Mouse (Mus musculus) heart, postnatal 4 days (tissue): ENCODE data around the gene Olfr282. TPM values are rescaled to one million over a fixed set of nuclear protein-coding genes. Genes with fewer than 3 reads are reported as not detected.
"Not testable (repeated sequence)": the region's sequence is repeated elsewhere in the genome, so short reads cannot be mapped to it uniquely, and the experiment has no call there.

ENCODE experiments used
- DNase-seq: peaks from one replicate; pipeline ENCODE4 v3.0.0; 2021
- total RNA-seq, 2 experiments: library from RNA; stranded (reverse); gene quantifications; 2 replicates each; pipeline ENCODE4 v1.2.3; 2021

Gene Olfr282
- not detected for total RNA-seq

- DNase-seq: not testable (repeated sequence)
Observed at GRCm38 (mm10) chr15:98430925-98431324, at the start of gene Olfr282. TSS of gene Olfr282 (plus strand) at chr15:98431225.

GRCm38 (mm10) chr15:98387621-98388020 lies 43.4 kb upstream of the Olfr282 start:
- DNase-seq: no peak

DNA sequence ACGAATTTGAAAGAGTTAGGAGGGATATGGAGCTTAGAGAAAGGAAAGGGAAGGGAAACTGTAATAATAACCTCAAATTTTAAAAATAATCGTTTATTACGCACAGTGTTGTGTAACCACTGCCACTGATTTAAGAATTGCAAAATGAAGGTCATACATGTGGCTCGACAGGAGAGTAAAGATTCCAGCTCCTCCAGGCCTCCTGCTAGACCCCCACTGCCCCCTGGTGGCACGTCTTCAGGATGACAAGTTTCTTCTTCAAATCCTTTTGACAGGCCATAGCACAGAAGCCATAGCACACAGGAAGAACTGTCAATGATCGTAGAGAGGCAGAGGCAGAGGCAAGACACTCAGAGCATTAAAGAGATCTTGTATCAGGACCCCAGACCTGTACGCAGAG lies 41.2 kb upstream of the Olfr282 start:
- DNase-seq: peak; percentile 86

DNA sequence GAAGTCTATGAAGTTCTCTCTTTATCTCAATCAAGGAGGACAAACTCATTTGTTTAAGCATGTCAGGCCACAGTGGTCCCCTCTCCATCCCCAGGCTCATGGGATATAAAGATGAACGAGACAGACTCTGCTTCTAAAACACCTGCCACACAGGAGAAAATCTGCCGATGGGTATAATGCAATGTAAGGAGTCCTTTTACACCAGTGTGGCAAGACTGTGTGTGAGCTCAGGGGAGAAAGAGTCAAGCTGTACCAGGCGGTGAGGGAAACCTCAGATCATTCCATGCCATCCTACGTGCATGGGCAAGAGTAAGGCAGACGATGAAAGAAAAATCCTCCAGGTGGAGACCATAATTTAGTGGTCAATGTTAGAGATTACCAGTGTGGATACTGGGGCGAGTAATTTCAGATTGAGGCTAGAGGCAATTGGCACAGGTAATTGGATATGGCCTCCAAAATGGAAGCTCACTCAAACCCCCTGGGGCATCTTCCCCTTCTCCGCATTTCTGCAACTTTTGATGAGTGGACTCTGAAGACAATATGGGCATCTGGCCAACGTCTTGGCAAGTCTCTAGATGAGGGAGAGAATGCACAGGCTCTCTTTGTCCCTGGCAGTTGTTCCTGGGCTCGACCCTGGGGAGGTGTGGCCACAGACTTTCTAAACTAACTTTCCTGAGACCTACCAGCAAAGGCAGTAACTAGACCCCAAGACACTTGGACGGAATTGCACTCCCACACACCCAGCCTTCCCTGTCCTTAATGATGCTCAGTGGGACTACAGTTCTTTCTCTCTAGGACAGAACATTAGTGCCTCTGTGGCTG lies 39.7 kb upstream of the Olfr282 start:
- no peak for DNase-seq

DNA sequence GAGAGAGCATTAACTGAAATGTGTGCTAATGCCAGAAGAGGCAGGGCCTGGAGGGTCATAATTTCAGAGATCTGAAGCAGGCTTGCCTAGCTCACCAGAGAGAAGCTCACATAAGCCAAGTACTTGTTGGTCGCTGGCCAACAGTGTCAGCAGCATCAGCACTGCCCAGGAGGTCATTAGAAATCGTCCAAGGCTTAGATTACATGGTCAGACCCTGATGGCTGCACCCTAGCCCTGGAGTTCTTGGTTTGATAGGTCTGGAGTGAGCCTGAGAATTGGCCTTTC lies 39.2 kb upstream of the Olfr282 start:
- DNase-seq: no peak

GRCm38 (mm10) chr15:98397136-98397535 lies 33.9 kb upstream of the Olfr282 start:
- DNase-seq: no peak

DNA sequence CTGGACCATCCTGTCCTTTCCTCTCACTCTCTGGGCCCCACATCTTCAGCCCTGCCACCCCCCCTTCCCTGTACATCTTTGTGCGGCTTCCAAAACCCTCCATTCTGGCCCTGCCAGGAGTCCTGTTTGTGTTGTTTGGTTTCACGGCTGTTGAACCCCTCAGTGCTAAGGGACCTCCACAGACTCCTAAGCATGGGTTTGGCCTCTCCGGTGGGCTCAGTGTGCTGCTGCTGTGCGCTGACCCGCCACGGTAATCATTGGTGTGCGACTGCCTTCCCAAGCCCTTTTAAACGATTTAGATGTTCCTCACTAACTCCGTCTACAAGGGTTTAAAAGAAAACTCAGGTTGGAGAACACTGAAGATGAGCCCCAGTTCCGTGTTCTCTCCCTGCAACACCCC lies 28.7 kb upstream of the Olfr282 start:
- DNase-seq: no peak

DNA sequence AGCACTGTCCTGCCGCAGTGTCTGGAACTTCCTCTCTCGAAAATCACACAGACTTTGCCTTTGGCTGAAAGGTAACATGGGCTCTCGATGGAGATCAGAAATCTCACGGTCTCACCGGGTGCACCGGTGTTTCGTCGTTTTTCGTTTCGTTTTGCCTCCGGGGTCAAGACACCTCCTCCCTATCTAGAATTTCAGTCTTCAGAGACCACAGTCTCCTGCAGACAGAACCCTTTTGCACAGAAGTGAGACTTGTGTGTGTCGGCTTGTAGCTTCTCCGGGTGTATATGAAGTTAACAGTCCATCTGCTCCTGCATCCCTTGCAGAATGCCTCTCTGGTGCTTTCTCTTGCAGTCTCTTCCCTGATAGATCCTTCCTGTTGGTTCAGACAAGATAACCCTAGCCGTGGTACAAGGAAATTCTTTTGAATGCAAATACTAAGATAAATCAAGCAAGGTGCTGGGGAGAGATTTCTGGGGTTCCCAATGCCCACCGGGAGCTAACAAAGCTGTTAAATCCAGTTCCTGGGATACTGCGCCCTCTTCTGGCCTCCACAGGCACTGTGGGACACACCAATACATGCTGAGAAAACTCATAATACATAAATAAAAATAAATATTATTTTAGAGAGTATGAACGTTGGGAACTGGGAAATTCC lies 22.5 kb upstream of the Olfr282 start:
- peak; percentile 35 for DNase-seq

- DNase-seq: no peak
Observed at GRCm38 (mm10) chr15:98409635-98410034, 21.4 kb upstream of the Olfr282 start.

DNA sequence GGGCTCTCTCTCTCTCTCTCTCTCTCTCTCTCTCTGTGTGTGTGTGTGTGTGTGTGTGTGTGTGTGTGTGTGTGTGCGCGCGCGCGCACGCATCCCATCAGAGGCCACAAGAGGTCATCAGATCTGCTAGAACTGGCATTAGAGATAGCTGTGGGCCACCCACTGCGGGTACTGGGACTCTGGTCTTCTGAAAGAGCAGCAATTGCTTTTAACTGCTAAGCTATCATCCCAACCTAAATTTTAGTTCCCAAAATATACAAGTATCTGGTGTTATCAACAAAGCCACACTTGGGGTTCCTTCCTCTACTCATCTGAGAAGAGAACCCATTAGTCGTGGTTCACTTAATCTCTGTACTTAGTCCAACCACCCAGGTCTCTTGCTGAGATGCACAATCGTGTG lies 20.8 kb upstream of the Olfr282 start:
- no peak for DNase-seq

DNA sequence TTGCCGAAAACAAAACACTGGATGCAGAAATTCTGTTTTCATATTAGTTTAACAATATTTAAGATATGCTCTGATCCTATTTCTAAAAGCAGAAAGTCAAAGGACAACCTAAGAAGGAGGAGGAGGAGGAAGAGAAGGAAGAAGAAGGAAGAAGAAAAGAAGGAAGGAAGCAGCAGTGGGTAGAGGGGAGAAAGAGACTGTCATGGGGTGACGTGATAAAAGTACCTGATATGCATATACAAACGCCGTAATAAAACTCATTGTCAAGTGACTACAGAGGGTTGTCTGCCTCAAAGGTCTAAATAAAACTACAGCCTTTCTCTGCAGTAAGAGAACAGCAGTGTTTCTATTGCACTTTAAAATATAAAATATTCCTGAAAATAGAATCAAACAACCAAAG lies 15.0 kb upstream of the Olfr282 start:
- DNase-seq: no peak

DNA sequence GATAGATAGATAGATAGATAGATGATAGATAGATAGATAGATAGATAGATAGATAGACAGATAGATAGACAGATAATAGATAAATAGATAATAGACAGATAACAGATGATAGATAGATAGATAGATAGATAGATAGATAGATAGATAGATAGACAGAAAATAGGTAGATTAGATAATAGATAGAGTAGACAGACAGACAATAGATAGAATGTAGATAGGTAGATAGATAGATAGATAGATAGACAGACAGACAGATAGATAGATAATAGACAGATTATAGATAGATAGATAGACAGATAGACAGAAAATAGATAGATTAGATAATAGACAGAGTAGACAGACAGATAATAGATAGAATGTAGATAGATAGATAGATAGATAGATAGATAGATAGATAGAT lies 14.2 kb upstream of the Olfr282 start:
- DNase-seq: not testable (repeated sequence)

- DNase-seq: not testable (repeated sequence)
Observed at GRCm38 (mm10) chr15:98417285-98417684, 13.7 kb upstream of the Olfr282 start.

GRCm38 (mm10) chr15:98418096-98418495 lies 12.9 kb upstream of the Olfr282 start:
- DNase-seq: no peak

- no peak for DNase-seq
Observed at GRCm38 (mm10) chr15:98420897-98421296, 10.1 kb upstream of the Olfr282 start.

- DNase-seq: no peak
Observed at GRCm38 (mm10) chr15:98424326-98424725, 6.7 kb upstream of the Olfr282 start.

GRCm38 (mm10) chr15:98424753-98425152 lies 6.3 kb upstream of the Olfr282 start:
- DNase-seq: no peak

- DNase-seq: no peak
Observed at GRCm38 (mm10) chr15:98425188-98425587, 5.8 kb upstream of the Olfr282 start.

DNA sequence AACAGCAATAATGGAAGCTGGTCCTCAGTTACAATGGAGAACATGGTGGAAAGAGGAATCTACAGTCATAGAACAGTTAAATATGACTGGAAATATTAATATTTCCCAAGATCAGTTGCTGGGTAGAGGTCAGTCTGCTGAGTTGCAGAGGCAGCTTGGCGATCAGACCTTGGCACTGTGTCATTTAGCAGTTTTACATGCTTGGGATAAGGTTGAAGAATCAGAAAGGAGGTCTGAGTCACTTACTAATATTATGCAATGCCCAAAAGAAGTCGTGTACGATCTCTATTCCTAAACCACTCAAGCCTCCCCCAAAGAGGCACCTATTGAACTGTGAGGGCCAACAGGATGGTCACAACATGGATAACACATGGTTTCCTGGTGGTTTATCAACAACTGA lies 13.5 kb downstream of the Olfr282 start:
- no peak for DNase-seq

- DNase-seq: no peak
Observed at GRCm38 (mm10) chr15:98448521-98448920, 17.5 kb downstream of the Olfr282 start.

DNA sequence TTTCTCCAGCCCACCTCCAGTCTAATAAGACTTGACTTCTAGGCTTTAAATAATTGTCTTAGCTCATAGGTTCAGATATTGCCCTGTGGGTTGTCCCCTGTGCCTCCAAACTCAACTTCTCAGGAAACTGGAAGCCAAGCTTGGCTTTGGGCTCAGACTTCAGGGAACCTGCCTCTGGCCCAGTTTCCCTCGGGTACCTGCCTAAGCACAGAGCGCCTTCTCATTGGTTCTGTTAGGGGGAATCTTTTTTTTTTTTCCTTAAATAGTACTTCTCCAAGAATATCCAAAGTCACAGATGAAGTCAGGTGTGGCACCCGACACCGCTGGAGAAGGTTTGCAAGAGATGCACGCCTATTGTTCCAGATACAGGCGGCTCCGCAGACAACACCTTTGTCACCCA lies 21.3 kb downstream of the Olfr282 start, which contains the start of gene Olfr281:
TSS of gene Olfr281 (plus strand) at position 301 of the 400 bp plus-strand sequence.
- DNase-seq: no peak

DNA sequence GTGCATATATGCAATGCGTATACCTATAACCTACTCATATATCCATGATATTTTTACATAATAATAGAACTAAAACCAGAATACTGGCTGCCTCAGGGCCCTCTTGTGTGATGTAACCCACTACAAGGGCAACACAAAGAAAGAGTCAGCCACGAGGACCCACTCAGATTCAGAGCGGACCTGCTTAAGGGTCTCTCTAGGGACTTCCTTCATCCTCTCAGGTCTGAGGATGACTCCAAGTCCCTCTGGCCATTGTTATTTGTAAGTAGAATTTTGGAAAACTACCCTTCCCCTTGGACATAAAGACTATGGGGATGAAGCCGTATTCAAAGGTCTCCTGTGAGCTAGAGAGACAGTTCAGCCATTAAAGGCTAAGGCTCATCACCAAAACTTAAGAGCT lies 38.6 kb downstream of the Olfr282 start, which contains the start of gene OR5BS1P:
TSS of gene OR5BS1P (plus strand) at position 301 of the 400 bp plus-strand sequence.
- DNase-seq: no peak

GRCm38 (mm10) chr15:98471539-98471938 lies 40.5 kb downstream of the Olfr282 start:
- DNase-seq: no peak

GRCm38 (mm10) chr15:98474958-98475357 lies 43.9 kb downstream of the Olfr282 start:
- no peak for DNase-seq
